Mouse (Mus musculus): ENCODE measurements around the gene Lrp4.

DNA sequence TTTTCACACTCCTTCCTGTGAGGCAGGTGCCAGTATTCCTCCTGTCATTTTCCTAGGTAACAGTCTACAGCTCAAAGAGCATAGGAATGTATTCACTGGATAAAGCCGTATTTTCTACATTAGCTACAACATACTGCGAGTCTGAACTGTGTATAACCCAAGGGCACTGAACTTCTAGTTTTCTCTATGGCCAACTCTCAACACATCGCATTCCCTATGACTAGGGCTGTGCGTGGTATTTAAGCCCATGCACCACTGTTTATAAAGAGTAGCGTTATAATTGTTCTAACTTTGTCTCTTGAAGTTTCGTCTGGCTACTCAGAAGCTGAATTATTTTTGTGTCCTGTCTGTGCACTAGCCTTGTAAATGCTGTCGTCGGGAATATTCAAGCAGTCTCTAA, 20.6 kb upstream of the Lrp4 start:
- TF ChIP-seq CTCF (IDR thresholded peaks at IDR 0.05; ENCODE audit: control insufficient read depth, insufficient read depth, insufficient replicate concordance, low read depth, low read length) (no peak), POLR2A (IDR thresholded peaks at IDR 0.05; ENCODE audit: control insufficient read depth, low read depth, low read length) (no peak)
